Mouse (Mus musculus) heart, postnatal 36 days (tissue): ENCODE measurements around the gene Zfp668. TPM values are rescaled to one million over a fixed set of nuclear protein-coding genes. Genes with fewer than 3 reads are reported as not detected.

Experiments
- DNase-seq, 2 experiments: peaks; one replicate each; pipeline ENCODE4 v3.0.0; 2021 to 2022
- intact Hi-C: fragments of 180-260 bp; cut with DNase I; formaldehyde crosslinking; loops from one replicate; pipeline ENCODE4 v1.15.1; 2025
- total RNA-seq, 2 experiments: library from RNA; stranded (reverse); gene quantifications; 2 replicates each; pipeline ENCODE4 v1.2.3; 2021

The Zfp668 gene
- total RNA-seq, 2 experiments from 2014 or later, result 3.9 to 4.3 TPM

DNA sequence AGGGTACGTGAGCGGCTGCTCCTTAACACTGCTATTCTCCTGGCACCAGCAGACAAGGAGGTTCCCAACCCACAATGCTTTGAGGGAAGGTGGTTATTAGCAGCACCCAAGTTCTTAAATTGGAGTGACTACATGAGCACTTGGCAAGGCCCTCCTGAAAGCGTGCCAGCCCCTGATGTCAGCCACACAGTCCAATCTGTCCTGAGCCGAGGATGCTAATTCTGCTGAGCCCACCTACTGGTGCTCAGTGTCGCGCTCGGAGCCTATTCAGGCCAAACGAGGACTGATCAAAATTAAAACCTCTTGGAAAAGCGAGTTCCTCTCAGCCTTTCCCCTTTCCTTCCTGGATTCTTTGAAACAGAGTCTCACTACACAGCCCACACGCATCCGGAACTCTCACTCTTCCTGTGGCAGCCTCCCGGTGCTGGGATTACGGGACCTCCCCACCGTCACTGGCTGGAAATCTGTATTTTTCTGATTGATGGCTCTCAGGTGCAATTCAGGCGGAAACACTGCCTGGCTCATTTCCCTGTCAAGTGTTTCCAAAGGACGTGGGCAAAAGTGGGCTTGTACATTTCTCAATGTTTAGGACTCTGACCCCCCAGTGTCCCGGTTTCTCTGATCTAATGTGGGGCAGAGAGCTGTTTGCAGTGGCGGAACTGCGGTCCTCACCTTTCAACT is 62.2 kb downstream of the Zfp668 start:
- intact Hi-C loops, result loop anchor here (2.0 kb wide), 1 partner anchor 26 kb away; no protein-coding TSS in a partner anchor

DNA sequence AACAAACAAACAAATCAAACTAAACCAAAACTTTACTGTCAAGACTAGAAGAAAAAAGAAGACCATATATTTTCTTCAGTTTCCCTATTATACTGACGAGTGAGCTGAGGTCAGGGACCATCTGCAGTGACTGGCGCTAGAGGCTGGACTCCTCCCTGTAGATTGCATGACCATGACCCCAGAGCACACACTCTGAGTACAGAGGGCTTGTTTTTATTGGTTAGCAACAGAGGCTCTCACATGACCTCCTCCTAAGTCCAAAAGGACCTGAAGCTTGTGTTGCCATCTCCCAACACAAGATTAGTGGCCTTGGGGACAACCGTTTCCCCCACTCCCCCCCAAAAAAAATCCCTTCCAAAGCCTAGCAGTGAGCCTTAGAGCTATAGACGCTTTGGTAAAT is 62.8 kb downstream of the Zfp668 start:
- intact Hi-C loops, result loop anchor here (2.0 kb wide), 1 partner anchor 27 kb away; no protein-coding TSS in a partner anchor
- no peak for DNase-seq

More for the DNA sequence above, 62.2 kb downstream of the Zfp668 start:
- peak; percentile 80 to 81 for DNase-seq

Other genes with a start within 250 kb of the Zfp668 start
- gene Bcl7c, start 167.9 kb downstream of the Zfp668 start, total RNA-seq, result 10 to 100 TPM; 34.6 to 35.8 TPM
- 1 to 10 TPM; 7.7 to 9.4 TPM for gene Ctf1, start 164.1 kb downstream of the Zfp668 start, total RNA-seq
- not detected for gene Ctf2, start 144.7 kb downstream of the Zfp668 start, total RNA-seq
- gene Fbxl19, start 132.3 kb downstream of the Zfp668 start, total RNA-seq, result 1 to 10 TPM; 3.2 to 3.3 TPM
- 10 to 100 TPM; 22.1 to 22.6 TPM for gene Orai3, start 107.0 kb downstream of the Zfp668 start, total RNA-seq
- 10 to 100 TPM; 22.2 to 24.0 TPM for gene Setd1a, start 100.2 kb downstream of the Zfp668 start, total RNA-seq
- 1 to 10 TPM; 3.3 to 3.9 TPM for gene Gm49388, start 91.2 kb downstream of the Zfp668 start, total RNA-seq
- gene Hsd3b7, start 76.2 kb downstream of the Zfp668 start, total RNA-seq, result 10 to 100 TPM; 12.6 to 13.1 TPM
- gene Stx4a, start 52.5 kb downstream of the Zfp668 start, total RNA-seq, result 10 to 100 TPM; 63.2 to 72.7 TPM
- gene Stx1b, start 52.3 kb downstream of the Zfp668 start, total RNA-seq, result 1 to 10 TPM in 1 of 2 experiments, under 1 TPM in 1; 0.53 to 1.1 TPM
- 10 to 100 TPM; 17.2 to 19.3 TPM for gene Zfp646, start 607 bp downstream of the Zfp668 start, total RNA-seq
- gene Prss53, start 14.1 kb upstream of the Zfp668 start, total RNA-seq, result 1 to 10 TPM in 1 of 2 experiments, under 1 TPM in 1; 0.81 to 1.1 TPM
- gene Gm21974, start 18.6 kb upstream of the Zfp668 start, total RNA-seq, result not detected
- gene Vkorc1, start 18.8 kb upstream of the Zfp668 start, total RNA-seq, result 10 to 100 TPM; 22.1 to 22.6 TPM
- 100 to 1,000 TPM; 113 to 120 TPM for gene Bckdk, start 27.3 kb upstream of the Zfp668 start, total RNA-seq
- gene Kat8, start 35.7 kb upstream of the Zfp668 start, total RNA-seq, result 10 to 100 TPM; 13.8 to 16.1 TPM
- gene Prss8, start 53.3 kb upstream of the Zfp668 start, total RNA-seq, result not detected
- 1 to 10 TPM; 7.9 to 8.1 TPM for gene Prss36, start 69.9 kb upstream of the Zfp668 start, total RNA-seq
- 100 to 1,000 TPM; 154 to 216 TPM for gene Fus, start 90.6 kb upstream of the Zfp668 start, total RNA-seq
- gene Pycard, start 117.0 kb upstream of the Zfp668 start, total RNA-seq, result 1 to 10 TPM; 7.7 to 9.8 TPM
- gene Trim72, start 127.1 kb upstream of the Zfp668 start, total RNA-seq, result 100 to 1,000 TPM; 286 to 346 TPM
- gene Itgam, start 185.8 kb upstream of the Zfp668 start, total RNA-seq, result 1 to 10 TPM; 7.1 to 7.3 TPM
- gene Gm49368, start 185.9 kb upstream of the Zfp668 start, total RNA-seq, result not detected